Mouse (Mus musculus) spleen, postnatal 4 days (tissue): Measurements from ENCODE around the gene Alg5.
"Not testable (repeated sequence)": the region's sequence is repeated elsewhere in the genome, so short reads cannot be mapped to it uniquely, and the experiment has no call there.

Source experiments
- DNase-seq, 2 experiments: peaks; one replicate each; pipeline ENCODE4 v3.0.0; 2022; ENCODE audit warnings: low spot score in 2 of 2

The Alg5 gene

GRCm38 (mm10) chr3:54737317-54737716, 2.0 kb downstream of the Alg5 start:
- no peak for DNase-seq

GRCm38 (mm10) chr3:54741965-54742364, 6.6 kb downstream of the Alg5 start:
- no peak for DNase-seq

- no peak for DNase-seq
These were observed 10.5 kb downstream of the Alg5 start for GRCm38 (mm10) chr3:54745799-54746198.

GRCm38 (mm10) chr3:54753411-54753810, 18.1 kb downstream of the Alg5 start:
- DNase-seq, result no peak

GRCm38 (mm10) chr3:54755145-54756041, 20.1 kb downstream of the Alg5 start, which contains the start of gene Smad9:
Gene Smad9, plus strand, starts transcription at chr3:54755582.
- DNase-seq, result no peak

GRCm38 (mm10) chr3:54756058-54756457, 20.7 kb downstream of the Alg5 start:
- no peak for DNase-seq

- no peak for DNase-seq
These were observed 22.1 kb downstream of the Alg5 start for GRCm38 (mm10) chr3:54757446-54757845.

GRCm38 (mm10) chr3:54759211-54759610, 23.9 kb downstream of the Alg5 start:
- no peak for DNase-seq

GRCm38 (mm10) chr3:54760321-54761115, 25.2 kb downstream of the Alg5 start:
- DNase-seq, result no peak

GRCm38 (mm10) chr3:54761258-54761657, 25.9 kb downstream of the Alg5 start:
- DNase-seq, result no peak

- DNase-seq, result no peak
These were observed 29.1 kb downstream of the Alg5 start for GRCm38 (mm10) chr3:54764418-54764817.

GRCm38 (mm10) chr3:54765521-54765920, 30.2 kb downstream of the Alg5 start:
- not testable (repeated sequence) for DNase-seq

GRCm38 (mm10) chr3:54766034-54766433, 30.7 kb downstream of the Alg5 start:
- no peak for DNase-seq

GRCm38 (mm10) chr3:54766811-54767210, 31.5 kb downstream of the Alg5 start:
- DNase-seq, result no peak

- DNase-seq, result no peak
These were observed 33.3 kb downstream of the Alg5 start for GRCm38 (mm10) chr3:54768592-54768991.

GRCm38 (mm10) chr3:54769349-54770275, 34.3 kb downstream of the Alg5 start:
- no peak for DNase-seq

GRCm38 (mm10) chr3:54773613-54774012, 38.3 kb downstream of the Alg5 start:
- DNase-seq, result no peak

- DNase-seq, result no peak
These were observed 40.8 kb downstream of the Alg5 start for GRCm38 (mm10) chr3:54775989-54776631.

GRCm38 (mm10) chr3:54790601-54791000, 55.3 kb downstream of the Alg5 start:
- DNase-seq, result no peak

- no peak for DNase-seq
These were observed 56.7 kb downstream of the Alg5 start for GRCm38 (mm10) chr3:54791822-54792677.
